Mouse (Mus musculus): ENCODE data around the gene Olfr453.

Gene Olfr453

GRCm38 (mm10) chr6:42739071-42739470 lies at the start of gene Olfr453:
Olfr453 (plus strand) TSS chr6:42739371.
- DNase-seq (ENCODE audit: low read depth, low spot score): no peak

GRCm38 (mm10) chr6:42689761-42690160 lies 49.4 kb upstream of the Olfr453 start:
- no peak for DNase-seq (ENCODE audit: low read depth, low spot score)

- DNase-seq (ENCODE audit: low read depth, low spot score): peak; percentile 73
These were observed 47.0 kb upstream of the Olfr453 start for GRCm38 (mm10) chr6:42692154-42692516.

- DNase-seq (ENCODE audit: low read depth, low spot score): peak; percentile 81
These were observed 46.5 kb upstream of the Olfr453 start for GRCm38 (mm10) chr6:42692517-42693190.

- DNase-seq (ENCODE audit: low read depth, low spot score): peak; percentile 87
These were observed 29.6 kb upstream of the Olfr453 start, which contains the start of gene Tcaf1 for GRCm38 (mm10) chr6:42709291-42710211. Tcaf1 (minus strand) TSS chr6:42710088.

- DNase-seq (ENCODE audit: low read depth, low spot score): no peak
These were observed 24.5 kb upstream of the Olfr453 start for GRCm38 (mm10) chr6:42714668-42715067.

GRCm38 (mm10) chr6:42717973-42718372 lies 21.2 kb upstream of the Olfr453 start:
- no peak for DNase-seq (ENCODE audit: low read depth, low spot score)

- DNase-seq (ENCODE audit: low read depth, low spot score): no peak
These were observed 3.1 kb downstream of the Olfr453 start for GRCm38 (mm10) chr6:42742303-42742702.

- DNase-seq (ENCODE audit: low read depth, low spot score): no peak
These were observed 8.7 kb downstream of the Olfr453 start for GRCm38 (mm10) chr6:42747846-42748245.

GRCm38 (mm10) chr6:42756104-42756503 lies 16.9 kb downstream of the Olfr453 start, which contains the start of gene Olfr38:
Olfr38 (plus strand) TSS chr6:42756404.
- no peak for DNase-seq (ENCODE audit: low read depth, low spot score)

- DNase-seq (ENCODE audit: low read depth, low spot score): no peak
These were observed 37.9 kb downstream of the Olfr453 start for GRCm38 (mm10) chr6:42777066-42777465.

- DNase-seq (ENCODE audit: low read depth, low spot score): no peak
These were observed 45.6 kb downstream of the Olfr453 start, which contains the start of gene Olfr452 for GRCm38 (mm10) chr6:42784793-42785192. Olfr452 (plus strand) TSS chr6:42785093.

- DNase-seq (ENCODE audit: low read depth, low spot score): no peak
These were observed 51.2 kb downstream of the Olfr453 start for GRCm38 (mm10) chr6:42790247-42790948.

GRCm38 (mm10) chr6:42790949-42791556 lies 51.9 kb downstream of the Olfr453 start:
- no peak for DNase-seq (ENCODE audit: low read depth, low spot score)

GRCm38 (mm10) chr6:42794982-42795381 lies 55.8 kb downstream of the Olfr453 start:
- no peak for DNase-seq (ENCODE audit: low read depth, low spot score)
